ENCODE assay signal across 11 mouse cellular contexts in the genomic region with DNA sequence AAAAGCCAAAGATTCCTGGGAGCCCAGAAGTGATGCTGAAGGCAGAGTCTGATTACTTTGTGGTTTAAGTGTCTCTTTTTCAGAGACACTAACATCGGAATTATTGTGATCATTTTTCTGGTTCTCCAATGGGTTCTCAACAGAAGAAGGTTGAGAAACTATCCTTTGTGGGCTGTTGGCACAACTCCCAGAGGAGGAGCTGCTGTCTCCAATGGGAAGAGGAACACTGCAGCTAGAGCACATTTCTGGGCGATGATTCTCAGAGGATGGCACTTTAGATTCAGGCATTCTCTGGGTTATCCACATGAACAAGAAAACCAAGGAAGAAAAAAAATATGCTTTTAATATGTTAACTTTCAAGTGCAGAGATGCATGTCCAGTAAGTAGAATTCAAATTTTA. TPM values are rescaled to one million over a fixed set of nuclear protein-coding genes. Genes with fewer than 3 reads are reported as not detected.
DNase-seq lines count a peak whose midpoint lies in the region.
"Had no signal": no experiment of that assay in that cellular context is flagged by ENCODE, and none has a peak within 500 bp of the region (broad histone marks: within the 10 kb centered on the region; RNA-seq: fewer than 3 reads in every experiment).

No protein-coding gene starts in this region.

- DNase-seq in layer of hippocampus, adult 11-12 months (ENCODE audit: low spot score): peak; percentile 35
- DNase-seq in layer of hippocampus, adult 9-10 months (ENCODE audit: low spot score): no peak
- DNase-seq in right cerebral cortex, adult 18-20 months: peak; percentile 48
- no peak for DNase-seq in right cerebral cortex, postnatal 14 days
- DNase-seq in brain, adult 2 months (ENCODE audit: low read depth, low spot score): peak; percentile 71
- peak; percentile 10 to 21 for DNase-seq in layer of hippocampus, postnatal 36 days
- DNase-seq in thymus, postnatal 14 days: no peak
- DNase-seq: adrenal gland, adult 8-10 months; adrenal gland, postnatal 36 days; forebrain, postnatal 0 days; gastrocnemius, postnatal 14 days had no signal

RNA-seq across cellular contexts. Expression of a gene that starts 11.1 kb away (rescaled TPM):
- total RNA-seq in layer of hippocampus, postnatal 36 days (2021): 10 to 100 TPM; 53.8 to 55.3 TPM

RNA-seq across cellular contexts. Expression of a gene that starts 45.7 kb away (rescaled TPM):
- total RNA-seq in layer of hippocampus, postnatal 36 days (2021): 10 to 100 TPM; 10.3 to 11.3 TPM

Comparison
In these comparisons a context has a peak if more than half of its experiments do, and no peak if none do; other contexts are left out.
1. DNase-seq: peak in layer of hippocampus, adult 11-12 months (single experiment), right cerebral cortex, adult 18-20 months (single experiment), brain, adult 2 months (single experiment) and layer of hippocampus, postnatal 36 days (2 of 2); none in layer of hippocampus, adult 9-10 months (single experiment), right cerebral cortex, postnatal 14 days (single experiment) and thymus, postnatal 14 days (single experiment).